Mouse (Mus musculus) c-Kit-positive CD71-positive TER-119-negative erythroid progenitor cells, embryonic 14.5 days (primary cell): ENCODE measurements around the gene Scube1.

ENCODE experiments used
- DNase-seq: peaks from one replicate; pipeline ENCODE4 v3.0.0-alpha.2; 2013; ENCODE audit warnings: low read depth

Gene Scube1

DNA sequence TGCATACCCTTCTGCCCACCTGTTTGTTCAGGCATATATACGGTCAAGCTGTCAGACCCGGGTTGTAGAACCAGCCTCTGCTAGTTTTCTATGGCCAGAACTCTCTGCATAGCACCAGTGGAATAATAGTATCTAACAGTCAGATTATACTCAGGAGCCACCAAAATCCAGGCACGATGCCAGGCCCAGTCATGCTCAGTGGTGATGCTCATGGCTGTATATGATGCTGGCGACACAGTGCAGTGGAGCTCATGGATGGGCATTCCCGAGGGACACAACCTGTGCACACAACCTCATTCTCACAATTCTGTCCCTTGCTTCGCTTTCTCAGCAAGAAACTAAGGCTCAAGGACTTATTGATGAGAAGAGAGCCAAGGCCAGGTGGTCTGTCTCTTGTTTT, 58.8 kb downstream of the Scube1 start:
- DNase-seq: no peak

DNA sequence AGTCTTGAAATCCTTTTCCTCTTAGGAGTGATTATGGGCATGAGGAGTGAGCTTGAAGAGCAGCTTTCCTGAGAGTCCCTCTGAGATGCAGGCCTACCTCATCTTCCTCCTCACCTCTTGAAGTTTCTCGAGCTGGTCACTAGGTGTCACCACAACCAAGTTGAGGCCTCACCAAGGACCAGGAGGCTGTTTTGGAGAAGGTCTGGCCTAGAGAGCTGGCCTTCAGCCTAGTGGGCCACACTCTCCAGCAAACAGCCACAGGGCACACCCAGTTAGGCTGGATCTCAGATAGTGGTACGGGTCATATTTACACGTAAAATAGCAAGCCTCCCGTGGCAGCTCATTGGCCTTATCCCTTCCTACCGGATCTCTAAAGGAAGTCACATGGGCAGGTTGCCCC, 60.1 kb downstream of the Scube1 start:
- no peak for DNase-seq

DNA sequence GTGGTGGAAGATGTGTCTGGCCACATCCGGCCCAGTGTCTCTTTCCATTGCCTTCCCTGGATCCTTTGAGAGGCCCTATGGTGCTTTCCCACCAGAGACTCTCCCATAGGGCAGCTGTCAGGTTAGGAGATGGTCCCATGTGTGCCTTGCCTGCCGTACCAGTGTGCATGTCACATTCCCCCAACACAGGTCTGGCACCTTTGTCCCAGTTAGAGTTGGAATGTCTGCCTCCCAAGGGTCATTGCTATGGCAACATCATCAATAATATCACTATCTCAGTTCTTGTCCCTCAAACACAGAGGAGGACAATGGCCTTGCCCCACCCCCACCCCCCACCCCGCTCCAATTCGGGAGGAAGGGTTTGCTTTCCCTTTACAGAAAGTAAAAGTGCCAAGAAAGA, 61.8 kb downstream of the Scube1 start:
- no peak for DNase-seq

DNA sequence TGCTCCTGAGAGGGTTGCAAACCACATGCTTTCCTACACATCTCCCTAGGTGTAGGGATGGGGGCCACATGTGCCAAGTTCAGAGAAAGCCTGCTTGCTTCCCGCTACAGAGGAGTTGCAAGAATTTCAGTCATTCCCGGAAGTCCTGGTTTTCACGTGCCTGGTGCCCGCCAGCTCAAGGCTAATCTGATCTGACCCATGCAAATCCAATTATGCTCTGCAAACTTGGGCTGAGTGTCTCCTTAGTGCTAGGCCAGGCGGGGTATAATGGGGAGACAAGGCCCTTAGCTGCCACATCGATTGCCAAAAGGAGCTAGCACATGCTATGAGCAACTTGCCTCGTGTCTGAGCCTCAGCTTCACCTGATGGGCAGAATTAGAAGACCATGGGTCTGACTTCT, 62.7 kb downstream of the Scube1 start:
- DNase-seq: no peak

DNA sequence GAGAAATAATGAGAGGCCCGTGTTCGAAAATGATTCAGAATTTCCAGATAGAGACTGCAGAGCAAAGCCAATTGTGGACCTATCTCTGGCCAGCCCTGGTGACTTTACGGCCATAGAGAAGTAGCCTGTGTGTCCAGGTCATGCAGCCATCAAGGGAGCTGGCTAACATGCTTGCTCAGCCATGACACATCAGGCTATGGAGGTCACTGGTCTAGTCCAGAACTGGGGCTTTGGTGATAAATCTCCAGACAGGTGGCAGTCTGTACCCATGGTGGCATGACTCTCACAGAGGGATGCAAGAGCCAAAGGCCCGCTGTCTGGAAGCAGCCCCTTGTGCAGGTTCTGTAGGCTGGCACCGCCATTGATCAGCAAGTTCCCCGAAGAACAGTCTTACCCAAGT, 82.3 kb downstream of the Scube1 start:
- DNase-seq: no peak

DNA sequence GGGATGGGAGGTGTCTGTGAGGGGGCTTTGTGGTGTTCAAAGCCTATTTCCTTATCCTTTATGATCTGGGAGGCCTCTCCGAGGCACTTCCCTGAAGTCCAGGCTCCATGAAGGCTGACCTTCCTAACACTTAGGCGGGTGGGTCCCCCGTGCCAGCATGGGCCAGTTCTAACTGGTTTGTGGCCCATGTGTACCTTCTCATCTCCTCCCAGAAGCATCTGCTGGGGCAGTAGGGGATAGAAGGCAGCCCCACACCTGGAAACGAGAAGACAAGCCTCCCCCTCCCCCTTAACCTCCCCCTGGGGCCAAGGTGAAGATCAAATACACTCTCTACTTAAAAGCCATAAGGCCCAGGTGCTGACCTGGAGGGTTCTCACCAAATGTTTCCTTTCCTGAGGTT, 84.6 kb downstream of the Scube1 start:
- no peak for DNase-seq

DNA sequence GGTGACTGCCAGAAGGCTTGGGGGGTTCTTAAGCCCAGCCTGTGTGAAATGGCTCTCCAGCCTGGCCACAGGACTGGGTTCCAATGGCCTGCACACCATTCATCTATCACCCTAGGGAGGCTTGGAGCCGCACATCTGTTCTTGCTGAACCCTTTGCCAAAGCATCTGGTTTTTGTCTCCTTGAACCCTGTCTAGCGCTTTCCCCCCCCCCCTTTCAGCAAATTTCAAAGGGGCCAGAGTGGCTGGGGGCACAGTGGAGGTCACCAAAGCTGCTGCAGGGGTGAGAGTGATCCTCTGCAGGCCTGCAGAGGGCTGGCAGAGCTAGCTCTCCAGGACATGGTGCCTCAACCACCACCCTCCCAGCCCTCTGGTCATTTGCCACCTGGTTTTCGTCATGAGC, 85.7 kb downstream of the Scube1 start:
- no peak for DNase-seq

DNA sequence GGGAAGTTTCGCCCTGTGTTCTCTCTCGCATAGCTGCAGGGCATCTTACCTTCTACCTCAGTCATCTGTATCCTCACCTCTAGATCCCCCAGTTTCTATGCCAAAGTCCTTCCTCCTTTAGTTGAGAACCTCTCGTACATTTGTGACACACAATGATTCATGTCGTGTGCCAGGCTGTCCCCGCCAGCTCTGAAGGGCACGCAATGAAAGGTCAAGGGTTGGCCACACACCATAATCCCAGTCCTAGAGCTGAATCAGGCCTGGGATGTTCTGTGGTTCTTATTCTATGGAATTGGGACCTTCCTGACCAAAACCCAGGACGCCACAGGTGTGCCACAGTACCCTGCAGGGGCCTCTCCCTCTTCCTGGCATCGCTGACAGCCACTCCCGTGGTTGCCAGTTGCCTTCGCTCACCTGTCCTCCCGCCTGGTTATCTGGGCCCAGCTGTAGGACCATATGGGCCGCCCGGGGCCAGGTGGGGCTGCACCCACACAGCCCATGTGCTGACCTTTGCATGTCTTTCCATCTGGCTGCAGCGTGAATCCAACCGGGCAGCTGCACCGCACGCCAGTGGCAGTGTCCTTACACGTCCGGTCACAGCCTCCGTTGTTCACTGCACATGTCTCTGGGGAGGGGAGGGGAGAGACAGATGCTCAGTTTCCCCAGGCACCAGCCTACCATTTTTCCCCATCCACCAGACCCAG, 86.5 kb downstream of the Scube1 start:
- DNase-seq: no peak

DNA sequence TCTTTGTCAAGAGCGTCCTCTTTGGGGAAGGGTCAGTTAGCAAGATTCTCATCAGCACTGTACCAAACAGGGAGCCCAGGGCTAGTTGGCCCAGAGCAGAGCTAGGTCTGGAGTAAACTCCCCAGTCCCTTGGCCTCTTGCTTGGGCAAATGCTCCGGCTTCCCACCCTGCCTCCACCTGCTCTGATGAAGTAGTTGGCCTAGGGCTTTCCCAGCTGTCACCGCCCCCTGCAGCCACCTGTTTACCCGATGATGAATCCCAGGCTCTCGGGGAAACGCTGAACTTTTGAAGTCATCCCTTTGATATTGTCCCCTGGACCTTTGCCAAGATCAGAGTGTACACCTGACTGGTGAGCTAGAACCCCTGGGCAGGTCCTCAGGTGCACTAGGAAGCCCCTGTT, 88.1 kb downstream of the Scube1 start:
- DNase-seq: no peak

DNA sequence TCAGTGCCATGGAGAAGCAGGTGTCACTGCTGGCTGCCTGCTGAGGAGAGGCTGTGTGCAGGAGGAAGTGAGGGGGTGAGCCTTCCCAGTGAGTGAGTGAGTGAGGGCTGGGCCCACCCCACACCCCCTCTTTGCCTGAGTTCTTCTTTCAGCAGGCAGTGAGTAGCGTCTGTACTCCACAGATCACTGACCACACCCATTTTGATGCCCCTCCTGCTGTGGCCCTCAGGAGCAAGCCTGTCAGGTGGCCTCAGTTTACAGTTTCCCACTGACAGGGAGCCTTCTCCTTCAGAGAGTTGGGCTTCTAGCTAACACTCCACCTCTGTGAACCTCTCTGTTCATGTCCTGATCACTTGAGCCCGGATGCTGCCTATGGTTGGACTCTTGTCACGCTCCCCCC, 89.6 kb downstream of the Scube1 start:
- DNase-seq: no peak

DNA sequence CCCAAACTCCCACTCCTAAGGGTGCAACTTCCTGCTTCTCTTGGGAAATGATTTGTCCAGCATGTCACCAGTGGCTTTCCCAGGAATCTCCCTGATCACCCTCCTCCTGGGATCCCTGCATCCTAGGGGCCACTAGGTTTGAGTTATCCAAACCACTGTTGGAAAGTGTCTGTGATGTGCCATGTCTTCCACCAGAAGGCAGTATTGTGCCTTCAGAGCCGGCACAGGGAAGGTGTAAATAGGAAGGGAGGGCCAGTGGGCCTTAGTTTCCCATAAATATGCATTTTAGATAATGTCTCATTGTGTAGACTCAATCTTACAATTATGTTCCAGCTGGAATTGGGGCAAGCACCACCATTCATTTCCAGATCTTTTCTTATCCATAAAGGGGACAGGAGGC, 90.7 kb downstream of the Scube1 start:
- DNase-seq: no peak

DNA sequence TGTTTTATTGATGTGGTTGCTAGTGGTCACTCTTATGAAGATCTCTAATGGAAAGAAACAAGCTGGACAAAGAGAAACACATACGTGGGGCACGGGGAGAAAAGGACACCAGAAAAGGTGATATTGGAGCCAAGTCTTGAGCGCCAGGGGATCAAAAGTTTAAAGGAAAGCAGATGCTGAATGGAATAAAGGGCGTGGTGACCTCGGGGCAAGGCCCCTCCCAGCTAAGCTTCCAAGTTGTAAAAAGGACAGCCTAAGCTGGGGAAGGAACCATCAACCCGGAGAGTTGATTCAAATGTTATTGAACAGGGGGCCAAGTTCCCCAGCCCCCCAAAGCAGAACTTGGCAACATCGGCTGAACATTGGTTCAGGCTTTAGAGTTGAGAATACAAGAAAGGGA, 93.8 kb downstream of the Scube1 start:
- no peak for DNase-seq

DNA sequence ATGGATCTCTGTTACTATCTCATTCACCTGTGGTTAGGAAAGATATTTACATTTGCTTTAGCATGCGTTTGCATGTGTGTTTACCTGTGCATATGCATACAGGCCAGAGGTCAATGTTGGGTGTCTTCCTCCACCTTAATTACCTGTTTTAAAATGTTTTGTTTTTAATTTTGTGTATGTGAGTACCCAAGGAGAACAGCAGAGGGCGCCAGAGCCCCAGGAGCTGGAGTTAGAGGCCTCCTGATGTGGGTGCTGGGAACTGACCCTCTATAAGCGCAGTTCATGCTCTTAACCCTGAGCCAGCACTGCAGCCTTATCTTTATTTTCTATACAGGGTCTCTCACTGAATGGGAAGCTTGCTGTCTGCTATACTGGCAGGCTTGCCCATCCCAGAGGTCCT, 95.1 kb downstream of the Scube1 start:
- DNase-seq: no peak

DNA sequence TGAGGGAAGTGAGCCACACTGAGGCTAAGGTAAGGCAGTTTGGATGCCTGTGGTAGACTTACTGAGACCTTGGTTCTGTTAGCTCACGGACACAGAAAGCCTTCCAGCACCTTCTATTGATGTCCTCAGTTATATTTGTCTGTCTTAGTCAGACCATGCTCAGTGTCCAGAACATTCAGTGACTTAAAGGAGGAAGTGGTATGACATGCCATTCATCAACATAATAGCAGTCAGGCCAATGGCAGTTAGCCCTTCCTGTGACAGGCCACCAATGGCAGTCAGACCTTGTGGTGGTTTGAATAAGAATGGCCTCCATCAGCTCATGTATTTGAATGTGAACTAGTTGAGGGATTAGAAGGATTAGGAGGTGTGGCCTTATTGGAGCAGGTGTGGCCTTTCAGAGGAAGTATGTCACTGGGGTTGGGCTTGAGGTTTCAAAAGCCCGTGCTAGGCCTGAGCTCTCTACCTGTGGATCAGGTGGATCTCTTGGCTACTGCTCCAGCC, 98.6 kb downstream of the Scube1 start:
- no peak for DNase-seq

DNA sequence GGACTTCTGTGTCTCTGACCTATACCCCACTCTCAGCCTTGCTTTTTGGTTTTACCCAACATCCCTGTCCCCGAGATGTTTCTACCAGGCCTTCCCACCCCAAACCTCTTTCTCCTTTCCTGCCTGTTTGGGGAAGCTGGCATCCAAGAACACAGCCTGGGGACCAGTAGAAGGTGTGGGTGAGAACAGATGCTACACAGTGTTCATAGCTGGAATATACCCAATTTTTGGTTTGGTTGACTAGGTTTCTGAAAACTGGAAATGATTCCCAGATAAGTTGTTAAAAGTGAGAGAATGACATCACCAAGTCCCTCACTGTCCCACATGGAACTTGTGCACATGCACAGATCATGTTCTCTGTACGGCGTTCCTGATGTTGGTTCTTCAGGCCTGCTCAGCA, 109.6 kb downstream of the Scube1 start:
- DNase-seq: no peak

DNA sequence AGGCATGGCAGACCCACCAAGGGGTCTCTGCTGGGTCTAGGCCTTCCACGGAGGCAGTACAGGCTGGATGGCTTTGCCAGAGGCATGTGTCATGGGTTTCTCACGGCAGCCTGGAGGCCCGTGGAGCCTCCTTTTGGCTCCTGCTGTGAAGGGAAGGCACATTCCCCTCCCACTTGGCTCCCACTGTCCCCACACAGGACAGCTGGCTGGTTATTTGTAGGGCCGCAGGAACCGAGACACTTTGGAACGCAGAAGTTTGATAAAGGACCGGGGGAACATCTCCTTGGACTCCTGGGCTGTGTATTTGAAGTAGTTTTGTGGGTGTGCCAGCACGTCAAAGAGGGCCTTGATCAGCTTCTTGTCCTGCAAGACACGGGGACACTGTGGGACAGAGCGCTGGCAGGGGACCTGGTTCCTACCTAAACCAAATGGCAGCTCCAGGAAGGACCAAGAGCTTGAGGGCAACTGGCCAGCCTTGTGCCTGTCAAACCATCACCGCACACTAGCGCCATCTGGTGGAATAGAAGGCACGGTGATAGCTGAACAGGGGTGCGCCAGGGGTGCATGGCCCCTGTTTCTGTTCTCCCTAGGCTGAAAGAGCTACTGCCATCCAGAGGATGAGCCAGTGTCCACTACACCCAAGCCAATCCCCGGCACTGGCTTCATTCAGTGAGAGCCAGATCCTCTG, 117.6 kb downstream of the Scube1 start:
- peak; percentile 77 for DNase-seq

DNA sequence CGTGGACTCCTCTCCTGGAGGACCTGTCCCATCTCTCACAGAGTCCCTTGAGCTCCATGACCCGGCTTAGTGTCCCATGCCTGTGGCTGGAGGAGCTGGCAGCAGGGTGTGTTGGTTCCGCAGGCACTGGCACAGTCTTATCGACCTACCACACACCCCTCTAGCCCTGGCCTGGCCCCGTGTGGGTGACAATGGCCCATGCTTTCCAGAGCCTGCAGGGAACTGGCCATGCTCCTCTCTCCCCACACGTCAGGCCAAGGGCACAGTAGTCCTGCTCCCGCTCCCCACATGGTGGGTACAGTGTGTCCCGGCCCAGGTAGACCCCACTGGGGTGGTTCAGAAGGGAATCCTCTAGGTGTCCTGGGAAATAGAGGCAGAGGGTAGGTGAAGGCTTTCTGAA, 118.1 kb downstream of the Scube1 start:
- no peak for DNase-seq

DNA sequence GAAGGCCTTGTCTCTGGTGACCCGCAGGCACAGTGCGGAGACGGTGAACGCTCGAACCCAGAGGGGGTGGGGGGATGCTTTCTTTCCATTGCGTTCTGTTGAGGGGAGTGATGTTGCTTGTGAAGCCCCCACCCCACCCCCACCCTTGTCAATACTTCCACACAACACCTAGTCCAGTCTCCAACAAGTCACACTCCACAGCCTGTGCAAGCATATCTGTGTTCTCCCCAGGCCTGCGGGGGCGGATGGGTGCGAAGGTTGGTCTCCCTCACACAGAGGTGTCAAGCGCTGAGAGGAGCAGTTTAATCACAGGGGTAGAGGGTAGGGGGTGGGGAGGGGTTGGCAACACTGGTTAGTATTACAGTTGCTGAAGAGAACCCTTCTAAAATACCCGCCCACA, 118.6 kb downstream of the Scube1 start:
- DNase-seq: no peak

DNA sequence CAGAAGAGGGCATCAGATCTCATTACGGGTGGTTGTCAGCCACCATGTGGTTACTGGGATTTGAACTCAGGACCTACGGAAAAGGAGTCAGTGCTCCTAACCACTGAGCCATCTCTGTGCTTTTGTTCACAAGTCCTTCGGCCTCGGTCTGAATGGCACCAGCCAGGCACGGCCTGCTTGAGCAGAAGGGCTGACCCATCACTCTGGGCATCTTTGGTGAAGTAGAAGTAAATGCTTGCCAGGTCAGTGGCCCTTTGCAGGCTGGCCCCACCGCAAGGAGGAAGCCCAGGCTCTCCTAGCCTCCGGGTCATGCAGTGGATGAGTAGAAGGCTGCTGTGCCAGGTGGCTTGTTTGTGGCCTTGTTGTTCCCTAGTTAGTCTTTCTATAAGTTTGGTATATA, 121.4 kb downstream of the Scube1 start:
- DNase-seq: no peak

DNA sequence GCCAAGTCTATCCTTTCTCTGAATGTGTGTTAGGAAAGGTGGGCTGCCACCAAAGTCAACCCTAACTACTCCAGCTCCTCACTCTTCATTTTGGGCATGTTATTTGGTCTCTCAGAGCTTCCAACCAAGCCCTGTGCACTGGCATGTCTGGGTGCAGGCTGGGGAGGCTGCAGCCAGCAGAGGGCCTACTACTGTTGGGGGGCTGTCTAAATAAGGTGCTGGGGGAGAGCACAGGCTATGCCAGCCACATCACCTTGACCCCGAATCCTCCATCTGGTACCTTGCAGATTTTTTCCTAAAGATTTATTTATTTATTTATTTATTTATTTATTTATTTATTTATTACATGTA, 121.8 kb downstream of the Scube1 start:
- DNase-seq: no peak

DNA sequence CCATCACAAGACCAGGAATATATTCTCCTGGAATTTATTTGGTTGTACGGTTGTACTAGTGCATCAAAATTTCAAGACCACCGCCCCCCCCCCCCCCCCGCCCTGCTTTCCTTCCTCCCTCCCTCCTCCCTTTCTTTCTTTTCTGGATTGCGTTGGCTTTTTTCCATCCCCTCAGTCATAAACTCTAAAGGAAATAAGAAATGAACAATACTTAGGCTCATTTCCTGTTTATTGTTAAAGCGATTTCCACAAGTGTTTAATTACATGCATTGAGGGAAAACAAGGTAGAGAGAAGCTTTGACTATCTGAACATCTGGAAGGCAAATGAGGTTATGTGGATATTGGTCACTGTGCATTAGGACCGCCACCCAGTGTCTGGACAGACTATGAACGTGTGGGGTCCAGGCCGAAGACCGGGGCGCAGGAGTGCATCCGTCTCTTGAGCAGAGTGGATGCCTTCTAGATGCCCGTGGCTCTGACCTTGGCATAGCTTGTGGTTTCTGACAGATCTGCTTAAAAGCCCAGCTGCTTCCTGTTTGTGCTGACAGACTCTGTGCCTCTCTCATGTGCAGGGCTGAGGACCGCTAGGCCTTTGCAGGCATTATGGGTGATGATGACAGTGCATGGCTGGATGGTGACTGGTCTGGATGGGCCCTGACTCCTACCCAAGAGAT, 122.3 kb downstream of the Scube1 start:
- DNase-seq: no peak

DNA sequence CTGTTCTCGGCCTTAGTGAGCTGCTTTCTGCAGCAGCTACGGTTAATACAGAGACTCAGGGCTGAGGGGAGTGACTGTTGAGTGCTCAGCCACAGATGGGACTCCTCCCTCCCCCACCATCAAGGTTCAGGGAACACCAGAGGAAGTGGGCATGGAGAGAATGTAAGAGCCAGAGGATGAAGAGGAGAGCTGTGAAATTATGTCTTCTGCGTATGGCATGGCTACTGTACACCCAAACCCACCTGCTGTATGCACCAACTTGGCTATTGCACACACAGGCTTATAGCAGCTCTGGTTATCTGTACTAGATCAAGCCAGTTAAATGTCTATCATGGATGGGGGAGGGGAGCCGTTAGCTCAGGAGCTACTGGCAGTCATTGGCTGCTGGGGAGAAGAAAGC, 123.6 kb downstream of the Scube1 start:
- DNase-seq: no peak

DNA sequence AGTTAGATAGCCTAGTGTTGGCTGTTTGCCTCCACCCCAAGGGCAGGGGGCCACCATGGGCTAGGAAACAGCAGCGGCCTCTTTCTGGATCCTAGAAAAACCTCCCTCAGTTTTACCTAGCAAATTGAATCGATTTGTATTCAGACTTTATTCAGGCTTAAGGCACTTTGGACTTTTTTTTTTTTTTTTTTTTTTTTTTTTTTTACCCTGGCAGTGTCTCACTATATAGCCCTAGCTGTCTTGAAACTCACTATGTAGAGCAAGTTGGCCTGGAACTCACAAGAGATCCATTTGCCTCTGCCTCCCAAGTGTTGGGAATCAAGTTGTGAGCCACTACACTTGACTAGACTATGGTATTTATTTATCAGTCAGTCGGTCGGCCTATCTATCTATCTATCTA, 128.0 kb downstream of the Scube1 start:
- DNase-seq: no peak

DNA sequence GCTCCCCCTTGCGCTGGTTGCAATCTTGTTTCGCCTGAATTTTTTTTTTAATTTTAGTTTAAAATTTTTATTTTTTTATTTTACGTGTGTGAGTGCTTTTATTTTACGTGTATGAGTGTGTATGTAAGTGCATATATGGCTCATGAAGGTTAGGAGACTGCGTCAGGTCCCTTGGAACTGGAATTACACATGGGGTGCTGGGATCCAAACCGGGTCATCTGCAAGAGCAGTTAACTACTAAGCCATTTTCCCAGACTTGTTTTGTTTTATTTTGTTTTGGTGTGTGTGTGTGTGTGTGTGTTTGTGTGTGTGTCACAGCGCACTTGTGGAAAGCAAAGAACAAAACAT, 129.5 kb downstream of the Scube1 start:
- DNase-seq: no peak
